Mouse (Mus musculus): ENCODE data around the gene Themis2. TPM values are rescaled to one million over a fixed set of nuclear protein-coding genes. Genes with fewer than 3 reads are reported as not detected.
"Not testable (repeated sequence)": the region's sequence is repeated elsewhere in the genome, so short reads cannot be mapped to it uniquely, and the experiment has no call there.

The Themis2 gene
- polyA plus RNA-seq, 1 experiment from 2014 or later = 1.1 TPM

- peak; percentile 100 for DNase-seq (ENCODE audit: low spot score, missing footprints)
- peak; percentile 96 for ATAC-seq (ENCODE audit: low FRiP score)
- H3K9me3 ChIP-seq (ENCODE audit: control insufficient read depth, low read length) = no peaks in the 10 kb centered on the region
- H3K27me3 ChIP-seq (ENCODE audit: control insufficient read depth, insufficient read depth, low read length) = no peaks in the 10 kb centered on the region
- peak within 1 kb of the TSS; percentile 79 for H3K9ac ChIP-seq (ENCODE audit: low read length)
- no peak within 1 kb of the TSS for H3K27ac ChIP-seq (ENCODE audit: low read depth, low read length)
- H3K4me3 ChIP-seq (ENCODE audit: low read depth, low read length) = peak within 1 kb of the TSS; percentile 87
- peaks cover 12% of the 10 kb centered on the region for H3K36me3 ChIP-seq (ENCODE audit: control insufficient read depth, insufficient read depth, low read length)
- WGBS = under 1% methylated on average over 68 of the region's 71 CpGs
- H3K4me1 ChIP-seq (ENCODE audit: control insufficient read depth, insufficient read depth, low read length) = peaks cover 6% of the 10 kb centered on the region; the same call in 1 of the 2 replicates
- H3K4me2 ChIP-seq = peak within 1 kb of the TSS; percentile 80
Measured at GRCm38 (mm10) chr4:132767914-132768876, 28.0 kb downstream of the Themis2 start, which contains the start of gene Rpa2. TSS of gene Rpa2 (plus strand) at chr4:132768332.

- H3K4me3 ChIP-seq (ENCODE audit: low read depth, low read length); H3K4me1 ChIP-seq (ENCODE audit: control insufficient read depth, insufficient read depth, low read length); DNase-seq (ENCODE audit: low spot score, missing footprints); H3K27ac ChIP-seq (ENCODE audit: low read depth, low read length); H3K36me3 ChIP-seq (ENCODE audit: control insufficient read depth, insufficient read depth, low read length); H3K27me3 ChIP-seq (ENCODE audit: control insufficient read depth, insufficient read depth, low read length); H3K9ac ChIP-seq (ENCODE audit: low read length); H3K4me2 ChIP-seq; H3K9me3 ChIP-seq (ENCODE audit: control insufficient read depth, low read length); ATAC-seq (ENCODE audit: low FRiP score): not testable (repeated sequence)
- WGBS = 85% methylated on average over 3 of the region's 3 CpGs
Measured at GRCm38 (mm10) chr4:132763125-132763524, 33.1 kb downstream of the Themis2 start.

DNA sequence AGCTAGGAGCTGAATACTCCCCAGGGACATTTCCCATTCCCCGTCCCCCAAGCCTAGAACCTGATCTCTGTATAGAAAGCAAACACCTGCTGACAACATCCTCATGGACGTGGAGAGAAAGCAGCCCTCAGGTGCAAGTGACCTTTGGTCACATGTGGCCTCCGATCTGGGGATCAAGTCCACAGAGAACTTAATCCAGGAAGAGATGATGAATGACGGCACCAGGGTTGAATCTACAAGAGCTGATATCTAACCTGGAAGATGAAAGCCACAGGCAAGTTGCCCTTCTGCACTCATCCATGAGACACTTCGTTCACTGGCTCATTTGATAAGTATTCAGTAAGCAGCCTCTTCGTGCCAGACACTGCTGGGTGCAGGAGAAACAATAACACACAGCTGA, 33.6 kb downstream of the Themis2 start:
- 77% methylated on average over 6 of the region's 6 CpGs for WGBS
- H3K9ac ChIP-seq (ENCODE audit: low read length) = no peak overlapping the region
- H3K27ac ChIP-seq (ENCODE audit: low read depth, low read length) = no peak overlapping the region
- no peaks in the 10 kb centered on the region for H3K9me3 ChIP-seq (ENCODE audit: control insufficient read depth, low read length)
- no peak overlapping the region for H3K4me2 ChIP-seq
- H3K4me1 ChIP-seq (ENCODE audit: control insufficient read depth, insufficient read depth, low read length) = no peaks in the 10 kb centered on the region
- DNase-seq (ENCODE audit: low spot score, missing footprints) (no peak), ATAC-seq (ENCODE audit: low FRiP score) (no peak)
- peaks cover under 1% of the 10 kb centered on the region; the same call in 1 of the 2 replicates for H3K27me3 ChIP-seq (ENCODE audit: control insufficient read depth, insufficient read depth, low read length)
- no peaks in the 10 kb centered on the region for H3K36me3 ChIP-seq (ENCODE audit: control insufficient read depth, insufficient read depth, low read length)
- H3K4me3 ChIP-seq (ENCODE audit: low read depth, low read length) = no peak overlapping the region

GRCm38 (mm10) chr4:132760296-132760695, 35.9 kb downstream of the Themis2 start:
- WGBS = 67% methylated on average over 3 of the region's 3 CpGs
- no peak for ATAC-seq (ENCODE audit: low FRiP score)
- Histone ChIP-seq H3K4me1 (ENCODE audit: control insufficient read depth, insufficient read depth, low read length) (peaks cover 4% of the 10 kb centered on the region), H3K27ac (ENCODE audit: low read depth, low read length) (no peak overlapping the region), H3K4me3 (ENCODE audit: low read depth, low read length) (no peak overlapping the region), H3K9me3 (ENCODE audit: control insufficient read depth, low read length) (no peaks in the 10 kb centered on the region), H3K4me2 (no peak overlapping the region), H3K9ac (ENCODE audit: low read length) (no peak overlapping the region), H3K27me3 (ENCODE audit: control insufficient read depth, insufficient read depth, low read length) (peaks cover 7% of the 10 kb centered on the region; the same call in 1 of the 2 replicates), H3K36me3 (ENCODE audit: control insufficient read depth, insufficient read depth, low read length) (no peaks in the 10 kb centered on the region)
- no peak for DNase-seq (ENCODE audit: low spot score, missing footprints)

GRCm38 (mm10) chr4:132757633-132758351, 38.4 kb downstream of the Themis2 start:
- Histone ChIP-seq H3K4me3 (ENCODE audit: low read depth, low read length) (no peak overlapping the region), H3K4me1 (ENCODE audit: control insufficient read depth, insufficient read depth, low read length) (peaks cover 4% of the 10 kb centered on the region), H3K9me3 (ENCODE audit: control insufficient read depth, low read length) (no peaks in the 10 kb centered on the region), H3K27me3 (ENCODE audit: control insufficient read depth, insufficient read depth, low read length) (peaks cover 7% of the 10 kb centered on the region; the same call in 1 of the 2 replicates), H3K4me2 (no peak overlapping the region), H3K36me3 (ENCODE audit: control insufficient read depth, insufficient read depth, low read length) (no peaks in the 10 kb centered on the region), H3K27ac (ENCODE audit: low read depth, low read length) (no peak overlapping the region), H3K9ac (ENCODE audit: low read length) (no peak overlapping the region)
- whole genome bisulfite sequencing = 90% methylated on average over 7 of the region's 7 CpGs
- ATAC-seq (ENCODE audit: low FRiP score) = no peak
- DNase-seq (ENCODE audit: low spot score, missing footprints) = peak; percentile 86

GRCm38 (mm10) chr4:132756974-132757373, 39.2 kb downstream of the Themis2 start, which contains the start of gene Smpdl3b:
TSS of gene Smpdl3b (minus strand) at chr4:132757252.
- no peaks in the 10 kb centered on the region for H3K9me3 ChIP-seq (ENCODE audit: control insufficient read depth, low read length)
- 2% methylated on average over 22 of the region's 22 CpGs for WGBS
- H3K27ac ChIP-seq (ENCODE audit: low read depth, low read length) = no peak within 1 kb of the TSS
- peak within 1 kb of the TSS; percentile 61 for H3K9ac ChIP-seq (ENCODE audit: low read length)
- peak within 1 kb of the TSS; percentile 77 for H3K4me2 ChIP-seq
- DNase-seq (ENCODE audit: low spot score, missing footprints) (peak; percentile 96), ATAC-seq (ENCODE audit: low FRiP score) (peak; percentile 75)
- H3K4me3 ChIP-seq (ENCODE audit: low read depth, low read length) = peak within 1 kb of the TSS; percentile 31
- peaks cover 4% of the 10 kb centered on the region for H3K4me1 ChIP-seq (ENCODE audit: control insufficient read depth, insufficient read depth, low read length)
- no peaks in the 10 kb centered on the region for H3K36me3 ChIP-seq (ENCODE audit: control insufficient read depth, insufficient read depth, low read length)
- peaks cover 7% of the 10 kb centered on the region; the same call in 1 of the 2 replicates for H3K27me3 ChIP-seq (ENCODE audit: control insufficient read depth, insufficient read depth, low read length)

DNA sequence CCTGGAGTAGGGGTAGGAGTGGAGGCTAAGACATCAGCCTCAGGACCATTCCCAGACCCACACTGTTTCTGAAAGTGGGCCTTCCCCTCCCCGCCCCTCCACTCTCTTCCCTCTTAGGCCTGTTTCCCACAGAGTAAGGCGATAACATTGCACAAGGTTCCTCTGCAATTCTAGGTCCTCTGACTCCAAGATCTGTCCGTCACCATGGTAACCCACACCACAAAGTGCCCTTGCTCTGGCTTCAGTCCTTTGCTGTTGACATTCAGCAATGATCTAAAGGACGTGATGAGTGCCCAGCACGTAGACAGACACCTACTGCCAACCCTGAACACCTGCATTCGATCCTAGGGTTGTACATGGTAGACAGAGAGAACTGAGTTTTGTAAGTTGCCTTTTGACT, 43.2 kb downstream of the Themis2 start:
- Histone ChIP-seq H3K4me3 (ENCODE audit: low read depth, low read length) (no peak overlapping the region), H3K27me3 (ENCODE audit: control insufficient read depth, insufficient read depth, low read length) (peaks cover 7% of the 10 kb centered on the region; the same call in 1 of the 2 replicates), H3K9ac (ENCODE audit: low read length) (no peak overlapping the region), H3K4me1 (ENCODE audit: control insufficient read depth, insufficient read depth, low read length) (peaks cover 4% of the 10 kb centered on the region), H3K36me3 (ENCODE audit: control insufficient read depth, insufficient read depth, low read length) (no peaks in the 10 kb centered on the region), H3K27ac (ENCODE audit: low read depth, low read length) (no peak overlapping the region), H3K9me3 (ENCODE audit: control insufficient read depth, low read length) (no peaks in the 10 kb centered on the region), H3K4me2 (no peak overlapping the region)
- DNase-seq (ENCODE audit: low spot score, missing footprints) (no peak), ATAC-seq (ENCODE audit: low FRiP score) (no peak)
- 73% methylated on average over 6 of the region's 6 CpGs for WGBS

DNA sequence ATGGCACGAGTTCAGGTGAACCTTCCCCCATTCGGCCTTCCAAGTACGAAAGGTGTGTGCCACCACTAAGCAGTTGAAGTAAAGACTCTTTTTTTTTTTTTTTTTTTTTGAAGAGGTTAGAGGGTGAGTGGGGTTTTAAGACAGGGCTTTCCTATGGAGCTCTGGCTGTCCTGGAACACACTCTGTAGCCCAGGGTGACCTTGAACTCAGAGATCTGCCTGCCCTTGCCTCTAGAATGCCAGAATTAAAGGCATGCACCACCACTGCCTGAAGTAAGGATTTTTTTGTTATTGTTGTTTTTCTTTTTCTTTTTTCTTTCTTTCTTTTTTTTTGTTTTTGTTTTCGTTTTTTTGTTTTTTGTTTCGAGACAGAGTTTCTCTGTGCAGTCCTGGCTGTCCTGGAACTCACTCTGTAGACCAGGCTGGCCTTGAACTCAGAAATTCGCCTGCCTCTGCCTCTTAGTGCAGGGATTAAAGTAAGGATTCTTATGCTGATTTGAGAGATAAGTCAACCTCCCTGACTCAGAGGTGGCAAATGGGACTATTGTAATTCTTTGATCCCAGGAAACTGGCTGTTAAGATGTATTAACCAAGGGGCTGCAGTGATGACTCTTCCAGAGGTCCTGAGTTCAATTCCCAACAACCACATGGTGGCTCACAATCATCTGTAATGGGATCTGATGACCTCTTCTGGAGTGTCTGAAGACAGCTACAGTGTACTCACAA, 46.8 kb downstream of the Themis2 start:
- Histone ChIP-seq H3K9me3 (ENCODE audit: control insufficient read depth, low read length) (no peaks in the 10 kb centered on the region), H3K4me2 (no peak overlapping the region), H3K4me3 (ENCODE audit: low read depth, low read length) (no peak overlapping the region), H3K36me3 (ENCODE audit: control insufficient read depth, insufficient read depth, low read length) (no peaks in the 10 kb centered on the region), H3K9ac (ENCODE audit: low read length) (no peak overlapping the region), H3K4me1 (ENCODE audit: control insufficient read depth, insufficient read depth, low read length) (no peaks in the 10 kb centered on the region), H3K27ac (ENCODE audit: low read depth, low read length) (no peak overlapping the region), H3K27me3 (ENCODE audit: control insufficient read depth, insufficient read depth, low read length) (no peaks in the 10 kb centered on the region)
- ATAC-seq (ENCODE audit: low FRiP score) = no peak
- no peak for DNase-seq (ENCODE audit: low spot score, missing footprints)
- 84% methylated on average over 6 of the region's 6 CpGs for WGBS
